Mouse (Mus musculus): ENCODE results near the gene Kcna10.

Kcna10 gene

DNA sequence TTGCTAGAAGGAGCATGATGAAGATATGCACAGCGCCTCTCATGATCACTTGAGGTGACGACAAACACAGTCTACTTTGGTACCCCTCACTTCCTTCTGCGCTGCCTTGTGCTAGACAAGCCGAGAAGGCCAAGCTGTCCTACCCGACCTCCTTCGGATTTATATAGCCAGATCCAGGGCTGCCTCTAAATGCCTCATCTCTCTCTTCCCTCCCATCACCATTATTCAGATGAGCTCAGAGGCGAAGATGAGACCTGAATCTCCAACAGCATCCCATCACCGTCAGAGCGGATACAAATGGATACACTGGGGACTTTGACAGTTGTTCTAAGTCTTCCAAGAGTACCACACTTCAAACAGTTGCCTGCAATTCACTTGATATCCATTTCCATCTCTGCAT is 56.8 kb downstream of the Kcna10 start, which contains the start of gene Prok1:
Prok1 (minus strand) TSS at position 101 of the 400 bp plus-strand sequence.
- DNase-seq (ENCODE audit: low spot score in 2 of 2) = no peak

GRCm38 (mm10) chr3:107241389-107242094 is 58.7 kb downstream of the Kcna10 start:
- no peak for DNase-seq (ENCODE audit: low spot score in 2 of 2)

Measured in right cerebral cortex, postnatal 36 days (tissue).